Mouse (Mus musculus) spleen, postnatal 36 days (tissue): ENCODE results near the gene Aldh1a1.
"Not testable (repeated sequence)": the region's sequence is repeated elsewhere in the genome, so short reads cannot be mapped to it uniquely, and the experiment has no call there.

ENCODE experiments used
- DNase-seq, 2 experiments: peaks; one replicate each; pipeline ENCODE4 v3.0.0; 2022; ENCODE audit warnings: low spot score in 2 of 2, mixed read lengths in 1 of 2

The Aldh1a1 gene

GRCm38 (mm10) chr19:20555365-20555764, 62.9 kb downstream of the Aldh1a1 start:
- no peak for DNase-seq

GRCm38 (mm10) chr19:20557211-20557610, 64.7 kb downstream of the Aldh1a1 start:
- DNase-seq = no peak

- DNase-seq = no peak
Measured at GRCm38 (mm10) chr19:20558069-20558468, 65.6 kb downstream of the Aldh1a1 start.

- DNase-seq = no peak
Measured at GRCm38 (mm10) chr19:20558544-20558943, 66.0 kb downstream of the Aldh1a1 start.

GRCm38 (mm10) chr19:20558952-20559351, 66.4 kb downstream of the Aldh1a1 start:
- DNase-seq = peak in 1 of 2 experiments; percentile 8

GRCm38 (mm10) chr19:20559952-20560351, 67.4 kb downstream of the Aldh1a1 start:
- DNase-seq = no peak

- no peak for DNase-seq
Measured at GRCm38 (mm10) chr19:20562396-20562795, 69.9 kb downstream of the Aldh1a1 start.

GRCm38 (mm10) chr19:20566294-20566693, 73.8 kb downstream of the Aldh1a1 start:
- DNase-seq = no peak

- no peak for DNase-seq
Measured at GRCm38 (mm10) chr19:20567039-20567438, 74.5 kb downstream of the Aldh1a1 start.

GRCm38 (mm10) chr19:20576984-20577383, 84.5 kb downstream of the Aldh1a1 start:
- no peak for DNase-seq

- no peak for DNase-seq
Measured at GRCm38 (mm10) chr19:20577429-20577828, 84.9 kb downstream of the Aldh1a1 start.

- DNase-seq = no peak
Measured at GRCm38 (mm10) chr19:20599951-20600350, 107.4 kb downstream of the Aldh1a1 start.

GRCm38 (mm10) chr19:20601739-20602138, 109.2 kb downstream of the Aldh1a1 start:
- peak; percentile 33 to 51 for DNase-seq

GRCm38 (mm10) chr19:20603212-20603611, 110.7 kb downstream of the Aldh1a1 start:
- no peak for DNase-seq

- no peak for DNase-seq
Measured at GRCm38 (mm10) chr19:20603866-20604265, 111.4 kb downstream of the Aldh1a1 start.

GRCm38 (mm10) chr19:20614252-20614930, 121.9 kb downstream of the Aldh1a1 start:
- DNase-seq = no peak

GRCm38 (mm10) chr19:20622434-20622833, 129.9 kb downstream of the Aldh1a1 start:
- DNase-seq = no peak

GRCm38 (mm10) chr19:20623416-20623815, 130.9 kb downstream of the Aldh1a1 start:
- no peak for DNase-seq

GRCm38 (mm10) chr19:20631020-20631419, 138.5 kb downstream of the Aldh1a1 start:
- DNase-seq = no peak

- DNase-seq = no peak
Measured at GRCm38 (mm10) chr19:20633876-20634691, 141.6 kb downstream of the Aldh1a1 start.

- no peak for DNase-seq
Measured at GRCm38 (mm10) chr19:20644346-20644745, 151.8 kb downstream of the Aldh1a1 start.

GRCm38 (mm10) chr19:20647496-20647895, 155.0 kb downstream of the Aldh1a1 start:
- DNase-seq = not testable (repeated sequence)

GRCm38 (mm10) chr19:20650008-20650407, 157.5 kb downstream of the Aldh1a1 start:
- no peak for DNase-seq
